Comparison of ENCODE assay signal across 17 mouse cellular contexts in the genomic region with DNA sequence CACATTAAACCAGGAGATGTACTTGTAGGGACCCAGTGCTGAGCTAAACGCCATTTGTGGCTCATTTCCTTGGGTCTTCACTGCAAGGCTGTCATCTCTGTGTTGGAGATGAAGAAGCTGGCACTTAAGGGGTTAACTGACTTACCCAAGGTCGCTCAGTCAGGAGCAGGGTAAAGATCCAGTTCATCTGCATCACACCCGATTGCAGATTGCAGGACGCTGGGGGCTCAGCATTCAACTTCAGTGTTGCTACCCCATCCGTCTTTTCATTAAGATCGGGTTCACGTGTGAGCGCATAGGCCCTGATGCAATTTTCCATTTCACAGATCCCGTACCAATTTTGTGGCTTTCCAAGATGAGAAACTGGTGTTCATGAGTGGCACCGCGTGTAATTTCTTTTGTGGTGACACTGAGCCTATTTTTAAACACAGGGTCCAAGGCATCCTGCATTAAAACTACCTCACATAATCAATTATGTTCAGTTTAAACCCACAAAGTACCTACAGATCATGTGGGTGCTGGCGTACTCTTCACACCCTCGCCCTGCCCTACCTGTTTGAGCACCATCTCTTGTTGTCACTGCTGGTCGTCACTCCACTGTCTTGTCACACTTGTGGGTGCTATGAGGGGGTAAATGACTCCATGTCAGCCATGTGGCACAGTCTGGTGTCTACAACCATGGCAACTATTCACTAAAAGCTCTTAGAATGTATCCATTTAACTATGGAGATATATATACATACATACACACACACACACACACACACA. TPM values are rescaled to one million over a fixed set of nuclear protein-coding genes. Genes with fewer than 3 reads are reported as not detected.
DNase-seq lines count a peak whose midpoint lies in the region; ATAC-seq and TF ChIP-seq lines count a peak whose summit lies in the region.
"Had no signal": no experiment of that assay in that cellular context is flagged by ENCODE, and none has a peak within 500 bp of the region (broad histone marks: within the 10 kb centered on the region; RNA-seq: fewer than 3 reads in every experiment).

No protein-coding gene starts in this region.

- H3K4me2 ChIP-seq in midbrain, embryonic 12.5 days (replicated peaks) = peak overlapping the region; percentile 21

- peaks cover 4% of the 10 kb centered on the region for H3K4me1 ChIP-seq in cortical plate, adult 2 months (ENCODE audit: control insufficient read depth, insufficient read depth, low read length)
- H3K4me1 ChIP-seq in midbrain, embryonic 12.5 days = peaks cover 19% of the 10 kb centered on the region

- H3K36me3 ChIP-seq in midbrain, embryonic 12.5 days = no peaks in the 10 kb centered on the region
- H3K36me3 ChIP-seq: embryonic facial prominence, embryonic 12.5 days; forebrain, embryonic 12.5 days; heart, embryonic 13.5 days had no signal

- DNase-seq in embryo, embryonic 11 days = peak; percentile 20
- DNase-seq in embryo, embryonic 10 days (ENCODE audit: low spot score) = no peak
- DNase-seq in ES-CJ7 (ENCODE audit: low read depth, low spot score) = peak; percentile 24
- DNase-seq in spleen, postnatal 10 days (ENCODE audit: low spot score in 2 of 2) = no peak
- DNase-seq in left cerebral cortex, postnatal 4 days = no peak
- no peak for DNase-seq in frontal cortex, postnatal 36 days (ENCODE audit: low spot score in 2 of 2)
- DNase-seq: gastrocnemius, postnatal 10 days; lung, embryonic 14.5 days had no signal

- H3K27ac ChIP-seq in cortical plate, adult 2 months (ENCODE audit: insufficient read depth, low read length) = no peak overlapping the region
- no peak overlapping the region for H3K27ac ChIP-seq in midbrain, embryonic 12.5 days (replicated peaks)
- H3K27ac ChIP-seq: embryonic facial prominence, embryonic 12.5 days; forebrain, embryonic 12.5 days; heart, embryonic 13.5 days; kidney, postnatal 0 days had no signal

- TF ChIP-seq CTCF in cortical plate, adult 2 months (IDR thresholded peaks at IDR 0.05; ENCODE audit: extremely low read depth, insufficient read depth, low read length) = no peak

- H3K4me3 ChIP-seq in cortical plate, adult 2 months (ENCODE audit: insufficient read depth, low read length) = peak overlapping the region; percentile 7; the same call in 1 of the 2 replicates
- no peak overlapping the region for H3K4me3 ChIP-seq in midbrain, embryonic 12.5 days

- no peaks in the 10 kb centered on the region for H3K9me3 ChIP-seq in midbrain, embryonic 12.5 days
- H3K9me3 ChIP-seq: embryonic facial prominence, embryonic 12.5 days; forebrain, embryonic 12.5 days; heart, embryonic 13.5 days had no signal

- no peak for TF ChIP-seq POLR2A in cortical plate, adult 2 months (IDR thresholded peaks at IDR 0.05; ENCODE audit: extremely low read depth, insufficient read depth, low read length)

- no peak for ATAC-seq in midbrain, embryonic 12.5 days (ENCODE audit: low FRiP score, low read depth)

- WGBS in midbrain, embryonic 12.5 days = 25% methylated on average over 14 of the region's 14 CpGs

- peaks cover 54% of the 10 kb centered on the region for H3K27me3 ChIP-seq in midbrain, embryonic 12.5 days

- no peak overlapping the region for H3K9ac ChIP-seq in midbrain, embryonic 12.5 days (replicated peaks)
- H3K9ac ChIP-seq: embryonic facial prominence, embryonic 12.5 days; forebrain, embryonic 12.5 days had no signal

- intact Hi-C loops in left cerebral cortex, postnatal 4 days (cut with DNase I) = loop anchor here (5.0 kb wide), 1 partner anchor 64 kb away; no protein-coding TSS in a partner anchor

RNA-seq across cellular contexts. Expression of gene Tmem266, which starts 1.6 kb away (rescaled TPM):
- polyA plus RNA-seq in cortical plate, adult 2 months (2012; rRNA removed) = 6.3 and 6.5 TPM in 2 replicates
- 1.1 and 1.6 TPM in 2 replicates for polyA plus RNA-seq in midbrain, embryonic 12.5 days (2016; fragmentation: Nextera tagmentation; extraction: Ambion mirVana)
- 10 to 100 TPM; 10.8 to 10.9 TPM for total RNA-seq in left cerebral cortex, postnatal 4 days (2021)
- total RNA-seq: megakaryocyte-erythroid progenitor cell, adult 5-6 weeks had no signal
- polyA plus RNA-seq: C2C12; inflammation-experienced regulatory T-cells, adult 6 months had no signal

RNA-seq across cellular contexts. Expression of gene Nrg4, which starts 1.7 kb away (rescaled TPM):
- 1.2 and 1.9 TPM in 2 replicates for polyA plus RNA-seq in cortical plate, adult 2 months (2012; rRNA removed)
- 1.4 and 1.7 TPM in 2 replicates for polyA plus RNA-seq in midbrain, embryonic 12.5 days (2016; fragmentation: Nextera tagmentation; extraction: Ambion mirVana)
- under 1 TPM; 0.54 to 0.82 TPM for total RNA-seq in left cerebral cortex, postnatal 4 days (2021)
- total RNA-seq: megakaryocyte-erythroid progenitor cell, adult 5-6 weeks had no signal

Comparison
In these comparisons a context has a peak if more than half of its experiments do, and no peak if none do; other contexts are left out.
1. DNase-seq: peak in embryo, embryonic 11 days (single experiment) and ES-CJ7 (single experiment); none in embryo, embryonic 10 days (single experiment), spleen, postnatal 10 days (0 of 2), left cerebral cortex, postnatal 4 days (single experiment) and frontal cortex, postnatal 36 days (0 of 2).